Comparison of ENCODE assay signal across 28 mouse cellular contexts in genomic region chr12:51694966-51695365, GRCm38 (mm10). TPM values are rescaled to one million over a fixed set of nuclear protein-coding genes. Genes with fewer than 3 reads are reported as not detected.
DNase-seq lines count a peak whose midpoint lies in the region; ATAC-seq and TF ChIP-seq lines count a peak whose summit lies in the region.
"Had no signal": no experiment of that assay in that cellular context is flagged by ENCODE, and none has a peak within 500 bp of the region (broad histone marks: within the 10 kb centered on the region; RNA-seq: fewer than 3 reads in every experiment).

No protein-coding gene starts in this region.

- TF ChIP-seq CTCF in MEL (IDR thresholded peaks at IDR 0.05 in 2 of 3, conservative IDR thresholded peaks at IDR 0.05 in 1 of 3; ENCODE audit: control insufficient read depth in 1 of 3, insufficient read depth in 1 of 3, low read depth in 2 of 3, low read length in 3 of 3, poor library complexity in 1 of 3, severe bottlenecking in 1 of 3): no peak

- no peak for TF ChIP-seq POLR2A in MEL (IDR thresholded peaks at IDR 0.05; ENCODE audit: control insufficient read depth in 1 of 2, insufficient read depth in 1 of 2, low read depth in 1 of 2, low read length in 2 of 2, poor library complexity in 1 of 2)

- H3K27ac ChIP-seq in heart, embryonic 16.5 days (ENCODE audit: low read length): peak overlapping the region; percentile 51; the same call in 1 of the 2 replicates
- H3K27ac ChIP-seq in liver, embryonic 13.5 days: 0 out of 2 replicates have a peak overlapping the region, but pooled peaks have one; percentile 30
- no peak overlapping the region for H3K27ac ChIP-seq in liver, embryonic 11.5 days (ENCODE audit: low read depth, low read length)
- peak overlapping the region; percentile 35; the same call in 1 of the 2 replicates for H3K27ac ChIP-seq in MEL (ENCODE audit: control insufficient read depth, low read depth, low read length)
- H3K27ac ChIP-seq: embryonic facial prominence, embryonic 12.5 days; forebrain, embryonic 15.5 days; hindbrain, embryonic 13.5 days; limb, embryonic 13.5 days; midbrain, embryonic 10.5 days; midbrain, embryonic 15.5 days; neural tube, embryonic 15.5 days had no signal

- H3K36me3 ChIP-seq in heart, embryonic 16.5 days (ENCODE audit: control insufficient read depth, insufficient read depth): no peaks in the 10 kb centered on the region
- no peaks in the 10 kb centered on the region for H3K36me3 ChIP-seq in liver, embryonic 13.5 days
- H3K36me3 ChIP-seq in liver, embryonic 11.5 days (ENCODE audit: control insufficient read depth, insufficient read depth, low read length): no peaks in the 10 kb centered on the region
- peaks cover 0 to 22% of the 10 kb centered on the region in 2 experiments; a peak in 2 of 4 replicates for H3K36me3 ChIP-seq in MEL (ENCODE audit: control insufficient read depth in 1 of 2, insufficient read depth in 2 of 2, low read length in 2 of 2)
- H3K36me3 ChIP-seq: embryonic facial prominence, embryonic 12.5 days; forebrain, embryonic 15.5 days; hindbrain, embryonic 13.5 days; kidney, embryonic 15.5 days; limb, embryonic 13.5 days; liver, embryonic 15.5 days; midbrain, embryonic 10.5 days; midbrain, embryonic 15.5 days; neural tube, embryonic 15.5 days; stomach, embryonic 15.5 days had no signal

- no peak overlapping the region for H3K9ac ChIP-seq in heart, embryonic 16.5 days (ENCODE audit: low read length)
- H3K9ac ChIP-seq in liver, embryonic 13.5 days: no peak overlapping the region
- no peak overlapping the region for H3K9ac ChIP-seq in liver, embryonic 11.5 days (ENCODE audit: low read depth, low read length)
- H3K9ac ChIP-seq in MEL (ENCODE audit: control insufficient read depth, low read depth, low read length, poor library complexity, severe bottlenecking): no peak overlapping the region; the same call in 1 of the 2 replicates
- H3K9ac ChIP-seq: embryonic facial prominence, embryonic 12.5 days; forebrain, embryonic 15.5 days; hindbrain, embryonic 13.5 days; kidney, embryonic 15.5 days; limb, embryonic 13.5 days; liver, embryonic 15.5 days; midbrain, embryonic 15.5 days; neural tube, embryonic 15.5 days; stomach, embryonic 15.5 days had no signal

- no peak overlapping the region for H3K4me3 ChIP-seq in heart, embryonic 16.5 days (ENCODE audit: low read length)
- no peak overlapping the region for H3K4me3 ChIP-seq in liver, embryonic 13.5 days (replicated peaks)
- no peak overlapping the region for H3K4me3 ChIP-seq in liver, embryonic 11.5 days (ENCODE audit: low read depth, low read length)
- H3K4me3 ChIP-seq in MEL (ENCODE audit: control insufficient read depth in 1 of 2, insufficient read depth in 1 of 2, low read depth in 2 of 2, low read length in 2 of 2): peak overlapping the region in 1 of 2 experiments; percentile 24; a peak in 1 of 4 replicates
- H3K4me3 ChIP-seq: embryonic facial prominence, embryonic 12.5 days; forebrain, embryonic 15.5 days; hindbrain, embryonic 13.5 days; kidney, embryonic 15.5 days; limb, embryonic 13.5 days; liver, embryonic 15.5 days; midbrain, embryonic 10.5 days; midbrain, embryonic 15.5 days; neural tube, embryonic 15.5 days; stomach, embryonic 15.5 days had no signal

- H3K4me1 ChIP-seq in heart, embryonic 16.5 days (ENCODE audit: control insufficient read depth, insufficient read depth, low read length): peaks cover 21% of the 10 kb centered on the region
- peaks cover 40% of the 10 kb centered on the region for H3K4me1 ChIP-seq in liver, embryonic 13.5 days (replicated peaks)
- peaks cover 19% of the 10 kb centered on the region for H3K4me1 ChIP-seq in liver, embryonic 11.5 days (replicated peaks; ENCODE audit: control insufficient read depth, insufficient read depth, low read length)
- H3K4me1 ChIP-seq in MEL (ENCODE audit: control insufficient read depth in 1 of 2, insufficient read depth in 2 of 2, low read length in 2 of 2): peaks cover 14 to 21% of the 10 kb centered on the region in 2 experiments

- H3K9me3 ChIP-seq in heart, embryonic 16.5 days (replicated peaks; ENCODE audit: control insufficient read depth, low read length): peaks cover 2% of the 10 kb centered on the region; the same call in 1 of the 2 replicates
- no peaks in the 10 kb centered on the region for H3K9me3 ChIP-seq in liver, embryonic 13.5 days (replicated peaks)
- H3K9me3 ChIP-seq in liver, embryonic 11.5 days (ENCODE audit: control insufficient read depth, low read length): no peaks in the 10 kb centered on the region
- no peaks in the 10 kb centered on the region for H3K9me3 ChIP-seq in MEL (replicated peaks; ENCODE audit: insufficient read depth, low read length)
- H3K9me3 ChIP-seq: embryonic facial prominence, embryonic 12.5 days; forebrain, embryonic 15.5 days; hindbrain, embryonic 13.5 days; kidney, embryonic 15.5 days; limb, embryonic 13.5 days; liver, embryonic 15.5 days; midbrain, embryonic 10.5 days; midbrain, embryonic 15.5 days; neural tube, embryonic 15.5 days; stomach, embryonic 15.5 days had no signal

- no peak overlapping the region for H3K4me2 ChIP-seq in heart, embryonic 16.5 days (ENCODE audit: low read depth, low read length)
- no peak overlapping the region for H3K4me2 ChIP-seq in liver, embryonic 13.5 days
- H3K4me2 ChIP-seq in liver, embryonic 11.5 days: no peak overlapping the region
- H3K4me2 ChIP-seq: embryonic facial prominence, embryonic 12.5 days; forebrain, embryonic 15.5 days; hindbrain, embryonic 13.5 days; kidney, embryonic 15.5 days; limb, embryonic 13.5 days; liver, embryonic 15.5 days; midbrain, embryonic 15.5 days; neural tube, embryonic 15.5 days; stomach, embryonic 15.5 days had no signal

- 0 out of 4 replicates have a peak, but pooled peaks of 1 of the 2 experiments have one; percentile 25 for TF ChIP-seq EP300 in MEL (IDR thresholded peaks at IDR 0.05; ENCODE audit: low read depth in 1 of 2, low read length in 2 of 2)

- no peak for TF ChIP-seq RAD21 in MEL (IDR thresholded peaks at IDR 0.05; ENCODE audit: low read depth, low read length)

- no peak for ATAC-seq in heart, embryonic 16.5 days (replicated peaks; ENCODE audit: extremely low read depth, insufficient read depth, low FRiP score)
- ATAC-seq in liver, embryonic 13.5 days (ENCODE audit: low read depth): no peak
- ATAC-seq in liver, embryonic 11.5 days (replicated peaks; ENCODE audit: low FRiP score): no peak
- no peak for ATAC-seq in granulocyte monocyte progenitor cell, adult 5-6 weeks (replicated peaks; ENCODE audit: poor library complexity, severe bottlenecking)
- ATAC-seq: forebrain, embryonic 15.5 days; midbrain, embryonic 15.5 days had no signal

- peak; percentile 57 for DNase-seq in heart, adult 11 months
- no peak for DNase-seq in heart, adult 9 months (ENCODE audit: low spot score in 2 of 2)
- DNase-seq in heart, adult 18-20 months: no peak
- no peak for DNase-seq in liver, embryonic 13.5 days
- no peak for DNase-seq in liver, embryonic 11.5 days (ENCODE audit: low spot score)
- DNase-seq in MEL (ENCODE audit: low read depth, low spot score): peak; percentile 70
- DNase-seq: adrenal gland, postnatal 14 days; cerebellum, adult 11-12 months; cerebellum, adult 9-11 months; embryo, embryonic 11 days; heart, postnatal 4 days; kidney, adult 18-20 months; kidney, postnatal 25 days; retina, postnatal 1 day; right cerebral cortex, postnatal 14 days; thymus, postnatal 14 days had no signal

- 70% methylated on average over 1 of the region's 1 CpGs for WGBS in heart, embryonic 16.5 days
- 40% methylated on average over 1 of the region's 1 CpGs for WGBS in liver, embryonic 13.5 days (ENCODE audit: insufficient replicate concordance)
- WGBS in liver, embryonic 11.5 days: 59% methylated on average over 1 of the region's 1 CpGs

- H3K27me3 ChIP-seq in heart, embryonic 16.5 days (ENCODE audit: control insufficient read depth, insufficient read depth, low read length): no peaks in the 10 kb centered on the region
- no peaks in the 10 kb centered on the region for H3K27me3 ChIP-seq in liver, embryonic 13.5 days
- no peaks in the 10 kb centered on the region for H3K27me3 ChIP-seq in liver, embryonic 11.5 days (replicated peaks; ENCODE audit: control insufficient read depth, insufficient read depth, low read length)
- no peaks in the 10 kb centered on the region for H3K27me3 ChIP-seq in MEL (ENCODE audit: control insufficient read depth in 1 of 2, insufficient read depth in 2 of 2, low read length in 2 of 2)
- H3K27me3 ChIP-seq: embryonic facial prominence, embryonic 12.5 days; forebrain, embryonic 15.5 days; hindbrain, embryonic 13.5 days; kidney, embryonic 15.5 days; limb, embryonic 13.5 days; liver, embryonic 15.5 days; midbrain, embryonic 15.5 days; neural tube, embryonic 15.5 days; stomach, embryonic 15.5 days had no signal

- H3K79me2 ChIP-seq in MEL (ENCODE audit: control insufficient read depth, insufficient read depth, low read length, poor library complexity): peaks cover 17% of the 10 kb centered on the region

TF ChIP-seq in MEL, 35 proteins besides CTCF, POLR2A, EP300 and RAD21 (continues in another document):
- TF ChIP-seq MXI1 (IDR thresholded peaks at IDR 0.05; ENCODE audit: low read depth, low read length) (no peak; the same call in 1 of the 2 replicates), SMC3 (IDR thresholded peaks at IDR 0.05; ENCODE audit: low read depth, low read length) (no peak), GATA1 (IDR thresholded peaks at IDR 0.05; ENCODE audit: low read depth, low read length) (peak; percentile 44)

RNA-seq across cellular contexts. Expression of gene Strn3, which starts 3.3 kb away (rescaled TPM):
- 37.2 and 38.8 TPM in 2 replicates for polyA plus RNA-seq in heart, embryonic 16.5 days (2015; fragmentation: Nextera tagmentation; extraction: Ambion mirVana)
- 100 to 1,000 TPM; 102 to 109 TPM for total RNA-seq in heart, adult 18-20 months (2021)
- 13.4 and 14.5 TPM in 2 replicates for polyA plus RNA-seq in liver, embryonic 13.5 days (2015; fragmentation: Nextera tagmentation; extraction: Ambion mirVana)
- 30.3 and 31.0 TPM in 2 replicates for polyA plus RNA-seq in liver, embryonic 11.5 days (2014; fragmentation: Nextera tagmentation; extraction: Ambion mirVana)
- total RNA-seq in MEL (2012; rRNA removed): 25.1 and 29.4 TPM in 2 replicates
- polyA plus RNA-seq in MEL (2012; ENCODE audit: insufficient read depth in 1 of 2, insufficient read length in 2 of 2, low read depth in 1 of 2, low replicate concordance in 2 of 2, missing spikeins in 1 of 2): 10 to 100 TPM; 19.0 to 46.3 TPM
- 30.4 and 34.3 TPM in 2 replicates for total RNA-seq in granulocyte monocyte progenitor cell, adult 5-6 weeks (2014; fragmentation: Nextera tagmentation)
- 51.1 and 60.8 TPM in 2 replicates for total RNA-seq in granulocyte monocyte progenitor cell, adult 5-6 weeks (2017)

RNA-seq across cellular contexts. Expression of gene Ap4s1, which starts 4.1 kb away (rescaled TPM):
- 32.5 and 38.0 TPM in 2 replicates for polyA plus RNA-seq in heart, embryonic 16.5 days (2015; fragmentation: Nextera tagmentation; extraction: Ambion mirVana)
- 10 to 100 TPM; 59.1 to 60.9 TPM for total RNA-seq in heart, adult 18-20 months (2021)
- polyA plus RNA-seq in liver, embryonic 13.5 days (2015; fragmentation: Nextera tagmentation; extraction: Ambion mirVana): 17.1 and 17.5 TPM in 2 replicates
- 23.2 and 26.5 TPM in 2 replicates for polyA plus RNA-seq in liver, embryonic 11.5 days (2014; fragmentation: Nextera tagmentation; extraction: Ambion mirVana)
- 10.1 and 13.3 TPM in 2 replicates for total RNA-seq in MEL (2012; rRNA removed)
- polyA plus RNA-seq in MEL (2012; ENCODE audit: insufficient read depth in 1 of 2, insufficient read length in 2 of 2, low read depth in 1 of 2, low replicate concordance in 2 of 2, missing spikeins in 1 of 2): 1 to 10 TPM in 1 of 2 experiments, not detected in 1; 9.0 TPM
- 23.7 and 40.1 TPM in 2 replicates for total RNA-seq in granulocyte monocyte progenitor cell, adult 5-6 weeks (2014; fragmentation: Nextera tagmentation)
- total RNA-seq in granulocyte monocyte progenitor cell, adult 5-6 weeks (2017): 16.8 and 27.4 TPM in 2 replicates

Comparison
In these comparisons a context has a peak if more than half of its experiments do, and no peak if none do; other contexts are left out.
1. DNase-seq: peak in heart, adult 11 months (single experiment) and MEL (single experiment); none in heart, adult 9 months (0 of 2), heart, adult 18-20 months (0 of 2), liver, embryonic 13.5 days (single experiment) and liver, embryonic 11.5 days (single experiment).